Mouse (Mus musculus): ENCODE measurements at regions not wholly inside any gene's neighbourhood (a gene's known extent, or its start where the extent isn't known, plus 50 kb on each side); places are given as distances from the start of the nearest gene placed in this dataset.

DNA sequence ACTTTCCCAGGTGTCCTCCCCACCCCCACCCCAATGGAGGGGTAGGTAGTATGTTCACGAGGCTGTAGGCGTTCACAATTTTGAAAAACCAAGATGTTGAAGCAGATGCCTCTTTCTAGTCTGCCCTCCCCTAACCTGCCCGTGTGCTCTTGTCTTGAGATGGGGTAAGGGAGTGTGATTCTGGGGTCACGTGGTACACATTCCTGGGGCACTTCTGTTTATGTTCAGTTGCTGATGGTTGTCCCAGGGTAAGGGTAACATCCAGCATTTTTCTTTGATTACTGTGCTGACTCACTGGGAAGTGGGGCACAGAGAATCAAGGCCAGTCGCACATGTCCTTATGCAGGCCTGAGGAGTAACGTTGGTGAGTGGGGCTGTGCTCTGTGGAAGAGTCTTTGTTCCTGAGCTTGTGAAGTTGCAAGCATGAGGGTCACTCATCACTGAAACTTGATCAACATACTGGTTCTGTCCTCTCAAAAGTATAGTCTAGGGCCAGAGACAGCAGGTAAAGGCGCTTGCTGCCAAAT lies 110.3 kb downstream of the Evx1 start:
- no peaks in the 10 kb centered on the region for H3K36me3 ChIP-seq (ENCODE audit: control insufficient read depth, insufficient read depth, low read length)
- ATAC-seq (no peak), DNase-seq (ENCODE audit: low spot score) (no peak)
- H3K27ac ChIP-seq (ENCODE audit: low read depth, low read length), result no peak overlapping the region
- H3K4me2 ChIP-seq (ENCODE audit: low read length), result no peak overlapping the region
- H3K27me3 ChIP-seq (replicated peaks; ENCODE audit: control insufficient read depth, insufficient read depth, low read length), result no peaks in the 10 kb centered on the region
- H3K4me1 ChIP-seq (ENCODE audit: control insufficient read depth, insufficient read depth, low read length), result no peaks in the 10 kb centered on the region
- WGBS, result 91% methylated on average over 7 of the region's 7 CpGs
- no peak overlapping the region for H3K4me3 ChIP-seq (ENCODE audit: low read depth, low read length)
- H3K9ac ChIP-seq (ENCODE audit: low read length), result no peak overlapping the region
- no peaks in the 10 kb centered on the region for H3K9me3 ChIP-seq (replicated peaks; ENCODE audit: control insufficient read depth, low read length)

DNA sequence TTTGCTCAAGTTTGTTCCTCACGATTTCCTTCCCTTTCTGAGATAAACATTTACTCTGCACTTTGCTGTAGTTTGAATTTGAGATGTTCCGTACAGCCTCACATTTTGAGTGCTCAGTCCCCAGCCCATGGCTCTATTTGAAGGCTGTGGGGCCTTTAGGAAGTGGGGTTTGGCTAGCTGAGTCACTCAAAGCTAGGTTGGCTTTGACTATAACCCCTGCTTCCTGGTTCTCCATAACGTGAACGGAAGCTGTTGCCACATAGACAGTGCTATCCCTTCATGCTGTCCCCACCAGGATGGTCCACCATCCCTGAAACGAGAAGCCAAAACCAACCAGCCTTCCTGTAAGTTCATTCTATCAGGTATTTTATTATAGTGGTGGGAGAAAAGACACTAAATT lies 111.1 kb downstream of the Evx1 start:
- no peaks in the 10 kb centered on the region for H3K36me3 ChIP-seq (ENCODE audit: control insufficient read depth, insufficient read depth, low read length)
- no peak overlapping the region for H3K4me3 ChIP-seq (ENCODE audit: low read depth, low read length)
- DNase-seq (ENCODE audit: low spot score) (no peak), ATAC-seq (no peak)
- no peak overlapping the region for H3K27ac ChIP-seq (ENCODE audit: low read depth, low read length)
- no peak overlapping the region for H3K9ac ChIP-seq (ENCODE audit: low read length)
- WGBS, result 89% methylated on average over 5 of the region's 5 CpGs
- H3K4me2 ChIP-seq (ENCODE audit: low read length), result no peak overlapping the region
- H3K9me3 ChIP-seq (replicated peaks; ENCODE audit: control insufficient read depth, low read length), result no peaks in the 10 kb centered on the region
- no peaks in the 10 kb centered on the region for H3K27me3 ChIP-seq (replicated peaks; ENCODE audit: control insufficient read depth, insufficient read depth, low read length)
- H3K4me1 ChIP-seq (ENCODE audit: control insufficient read depth, insufficient read depth, low read length), result no peaks in the 10 kb centered on the region

DNA sequence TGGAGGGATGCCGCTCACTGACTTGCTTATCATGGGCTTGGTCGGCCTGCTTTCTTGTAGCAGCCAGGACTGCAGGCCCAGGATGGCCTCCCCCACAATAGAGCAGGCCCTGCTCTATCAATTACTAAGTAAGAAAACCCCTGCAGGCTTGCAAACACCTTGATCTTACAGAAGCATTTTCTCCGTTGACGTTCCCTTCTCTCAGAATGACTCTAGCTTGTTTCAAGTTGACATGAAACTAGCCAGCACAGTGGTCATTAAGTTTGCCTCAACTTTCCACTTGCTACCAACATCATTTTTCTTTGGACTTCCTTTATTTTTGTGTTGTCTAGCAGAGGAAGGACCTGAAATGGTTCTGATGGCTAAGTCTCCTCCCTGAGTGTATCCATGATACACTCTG lies 111.8 kb downstream of the Evx1 start:
- Histone ChIP-seq H3K4me1 (ENCODE audit: control insufficient read depth, insufficient read depth, low read length) (no peaks in the 10 kb centered on the region), H3K4me3 (ENCODE audit: low read depth, low read length) (no peak overlapping the region), H3K27me3 (replicated peaks; ENCODE audit: control insufficient read depth, insufficient read depth, low read length) (no peaks in the 10 kb centered on the region), H3K9ac (ENCODE audit: low read length) (no peak overlapping the region), H3K9me3 (replicated peaks; ENCODE audit: control insufficient read depth, low read length) (no peaks in the 10 kb centered on the region), H3K36me3 (ENCODE audit: control insufficient read depth, insufficient read depth, low read length) (no peaks in the 10 kb centered on the region), H3K4me2 (ENCODE audit: low read length) (no peak overlapping the region), H3K27ac (ENCODE audit: low read depth, low read length) (no peak overlapping the region)
- 97% methylated on average over 4 of the region's 4 CpGs for WGBS
- no peak for ATAC-seq
- DNase-seq (ENCODE audit: low spot score), result no peak

DNA sequence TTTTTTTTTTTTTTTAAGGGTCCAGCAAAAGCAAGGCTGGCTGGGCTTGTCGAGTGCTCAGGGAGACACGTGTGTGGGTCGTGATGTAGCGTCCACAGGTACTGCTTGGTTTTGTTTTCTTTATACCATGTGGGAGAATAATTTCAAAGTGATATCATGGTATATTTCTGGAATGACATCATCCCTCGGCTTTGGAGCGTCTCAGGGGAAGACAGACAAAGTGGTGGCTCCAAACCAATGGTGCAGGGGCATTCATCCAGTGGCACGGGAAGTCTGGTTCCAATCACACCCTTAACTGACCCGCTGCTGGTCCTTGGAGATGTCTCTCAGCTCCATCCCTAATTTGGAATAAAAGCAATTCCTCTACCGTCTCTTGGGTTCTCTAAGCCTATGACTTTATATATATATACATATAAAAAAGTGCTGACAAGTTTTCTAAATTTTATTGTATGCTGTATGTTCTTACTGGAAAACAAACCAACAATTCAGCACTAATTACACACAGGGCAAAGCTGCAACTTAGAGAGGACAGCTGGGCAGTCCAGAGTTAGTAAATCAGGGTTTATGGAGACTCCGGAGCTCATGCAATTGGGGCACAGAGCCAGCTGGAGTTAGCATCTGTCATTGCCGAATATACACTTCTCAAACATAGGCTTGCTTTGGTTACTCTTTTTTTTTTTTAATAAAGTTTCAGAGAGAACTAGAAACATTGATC lies 115.3 kb downstream of the Evx1 start:
- no peaks in the 10 kb centered on the region for H3K9me3 ChIP-seq (replicated peaks; ENCODE audit: control insufficient read depth, low read length)
- H3K9ac ChIP-seq (ENCODE audit: low read length), result no peak overlapping the region
- 79% methylated on average over 11 of the region's 11 CpGs for WGBS
- no peaks in the 10 kb centered on the region for H3K27me3 ChIP-seq (replicated peaks; ENCODE audit: control insufficient read depth, insufficient read depth, low read length)
- no peaks in the 10 kb centered on the region for H3K36me3 ChIP-seq (ENCODE audit: control insufficient read depth, insufficient read depth, low read length)
- H3K4me3 ChIP-seq (ENCODE audit: low read depth, low read length), result no peak overlapping the region
- H3K4me1 ChIP-seq (ENCODE audit: control insufficient read depth, insufficient read depth, low read length), result no peaks in the 10 kb centered on the region
- H3K4me2 ChIP-seq (ENCODE audit: low read length), result no peak overlapping the region
- ATAC-seq (no peak), DNase-seq (ENCODE audit: low spot score) (no peak)
- H3K27ac ChIP-seq (ENCODE audit: low read depth, low read length), result no peak overlapping the region

DNA sequence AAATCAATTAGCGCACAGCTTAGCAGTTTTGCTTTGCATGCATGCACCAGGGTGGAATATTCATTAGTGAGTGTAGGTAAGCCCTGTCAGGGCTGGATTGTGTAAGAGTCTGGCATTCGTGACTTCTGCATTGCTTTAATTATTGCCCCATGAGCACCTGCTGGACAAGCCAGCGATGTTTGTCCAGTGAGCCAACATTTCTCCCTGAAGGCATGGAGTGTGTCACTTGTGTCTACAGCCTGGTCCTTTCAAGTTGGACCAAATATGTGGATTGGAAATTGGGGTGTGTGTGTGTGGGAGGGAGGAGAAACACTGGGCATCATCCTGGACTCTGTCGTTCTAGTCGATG lies 115.9 kb downstream of the Evx1 start:
- no peak overlapping the region for H3K4me3 ChIP-seq (ENCODE audit: low read depth, low read length)
- H3K9ac ChIP-seq (ENCODE audit: low read length), result no peak overlapping the region
- H3K9me3 ChIP-seq (replicated peaks; ENCODE audit: control insufficient read depth, low read length), result no peaks in the 10 kb centered on the region
- no peak overlapping the region for H3K4me2 ChIP-seq (ENCODE audit: low read length)
- no peaks in the 10 kb centered on the region for H3K27me3 ChIP-seq (replicated peaks; ENCODE audit: control insufficient read depth, insufficient read depth, low read length)
- no peaks in the 10 kb centered on the region for H3K36me3 ChIP-seq (ENCODE audit: control insufficient read depth, insufficient read depth, low read length)
- H3K27ac ChIP-seq (ENCODE audit: low read depth, low read length), result no peak overlapping the region
- no peaks in the 10 kb centered on the region for H3K4me1 ChIP-seq (ENCODE audit: control insufficient read depth, insufficient read depth, low read length)
- ATAC-seq, result no peak
- no peak for DNase-seq (ENCODE audit: low spot score)
- WGBS, result 86% methylated on average over 5 of the region's 5 CpGs

DNA sequence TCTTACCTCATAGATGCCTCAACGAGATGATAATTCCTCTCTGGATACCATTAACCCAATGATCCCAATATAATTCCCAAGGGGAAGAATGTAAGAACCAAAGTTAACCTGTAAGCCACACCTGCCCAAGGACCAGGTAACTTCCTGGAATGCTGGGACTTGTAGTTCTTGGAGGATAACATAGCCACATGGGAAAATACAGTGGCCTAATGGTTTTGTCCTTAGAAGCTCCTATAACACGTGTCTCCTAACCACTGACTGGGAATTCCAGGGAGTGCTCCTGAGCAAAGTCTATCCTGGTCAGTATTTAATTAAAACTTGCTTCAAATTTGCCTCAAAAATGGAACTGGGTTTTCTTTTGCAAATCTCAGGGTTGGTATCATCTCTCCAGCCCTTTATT lies 119.9 kb downstream of the Evx1 start:
- H3K9ac ChIP-seq (ENCODE audit: low read length), result no peak overlapping the region
- H3K4me2 ChIP-seq (ENCODE audit: low read length), result no peak overlapping the region
- H3K4me3 ChIP-seq (ENCODE audit: low read depth, low read length), result no peak overlapping the region
- H3K9me3 ChIP-seq (replicated peaks; ENCODE audit: control insufficient read depth, low read length), result no peaks in the 10 kb centered on the region
- H3K4me1 ChIP-seq (ENCODE audit: control insufficient read depth, insufficient read depth, low read length), result no peaks in the 10 kb centered on the region
- ATAC-seq (no peak), DNase-seq (ENCODE audit: low spot score) (no peak)
- no peaks in the 10 kb centered on the region for H3K27me3 ChIP-seq (replicated peaks; ENCODE audit: control insufficient read depth, insufficient read depth, low read length)
- no peak overlapping the region for H3K27ac ChIP-seq (ENCODE audit: low read depth, low read length)
- 81% methylated on average over 2 of the region's 2 CpGs for WGBS
- no peaks in the 10 kb centered on the region for H3K36me3 ChIP-seq (ENCODE audit: control insufficient read depth, insufficient read depth, low read length)

DNA sequence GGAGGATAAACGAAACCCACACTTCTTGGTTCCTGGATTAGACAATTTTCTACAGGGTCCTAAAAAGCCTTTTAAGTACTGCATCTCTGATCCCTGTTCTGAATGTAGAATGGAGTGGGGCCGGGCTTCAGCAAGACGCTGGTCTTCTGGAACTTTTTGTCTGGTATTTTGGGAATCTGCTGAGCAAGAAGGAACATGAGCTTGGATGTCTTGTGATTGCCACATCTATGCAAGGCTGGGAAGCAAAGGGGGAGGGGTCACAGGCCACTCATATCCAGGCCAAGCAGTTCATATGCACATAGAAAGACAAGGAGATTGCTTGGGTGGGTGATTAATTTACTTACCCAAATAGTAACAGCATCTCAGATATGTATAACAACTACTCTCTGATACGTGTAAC lies 121.5 kb downstream of the Evx1 start:
- H3K4me3 ChIP-seq (ENCODE audit: low read depth, low read length), result no peak overlapping the region
- no peaks in the 10 kb centered on the region for H3K36me3 ChIP-seq (ENCODE audit: control insufficient read depth, insufficient read depth, low read length)
- DNase-seq (ENCODE audit: low spot score) (no peak), ATAC-seq (no peak)
- no peak overlapping the region for H3K9ac ChIP-seq (ENCODE audit: low read length)
- no peaks in the 10 kb centered on the region for H3K27me3 ChIP-seq (replicated peaks; ENCODE audit: control insufficient read depth, insufficient read depth, low read length)
- no peaks in the 10 kb centered on the region for H3K4me1 ChIP-seq (ENCODE audit: control insufficient read depth, insufficient read depth, low read length)
- WGBS, result 86% methylated on average over 4 of the region's 4 CpGs
- no peak overlapping the region for H3K27ac ChIP-seq (ENCODE audit: low read depth, low read length)
- H3K4me2 ChIP-seq (ENCODE audit: low read length), result no peak overlapping the region
- no peaks in the 10 kb centered on the region for H3K9me3 ChIP-seq (replicated peaks; ENCODE audit: control insufficient read depth, low read length)

DNA sequence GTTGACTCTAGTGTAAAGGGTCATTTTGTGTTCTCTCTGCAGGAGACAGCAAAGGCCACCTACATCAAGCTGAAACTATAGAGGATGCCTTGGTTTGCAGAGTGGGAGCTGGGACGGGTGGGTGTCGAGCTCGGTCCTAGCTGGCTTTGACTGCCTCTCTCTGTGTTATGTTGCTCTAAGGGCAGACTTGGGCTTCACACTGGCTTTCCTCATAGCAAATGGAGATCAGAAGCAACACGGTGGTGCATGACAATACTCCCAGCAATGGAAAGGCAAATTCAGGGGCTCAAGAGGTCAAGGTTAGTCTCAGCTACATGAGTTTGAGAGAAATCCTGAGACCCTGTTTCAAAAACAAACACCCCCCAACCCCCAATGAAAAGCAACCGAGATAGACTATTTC lies 122.1 kb downstream of the Evx1 start:
- Histone ChIP-seq H3K27me3 (replicated peaks; ENCODE audit: control insufficient read depth, insufficient read depth, low read length) (no peaks in the 10 kb centered on the region), H3K4me3 (ENCODE audit: low read depth, low read length) (no peak overlapping the region), H3K9ac (ENCODE audit: low read length) (no peak overlapping the region), H3K27ac (ENCODE audit: low read depth, low read length) (no peak overlapping the region), H3K36me3 (ENCODE audit: control insufficient read depth, insufficient read depth, low read length) (no peaks in the 10 kb centered on the region), H3K9me3 (replicated peaks; ENCODE audit: control insufficient read depth, low read length) (no peaks in the 10 kb centered on the region), H3K4me2 (ENCODE audit: low read length) (no peak overlapping the region), H3K4me1 (ENCODE audit: control insufficient read depth, insufficient read depth, low read length) (no peaks in the 10 kb centered on the region)
- WGBS, result 81% methylated on average over 5 of the region's 5 CpGs
- DNase-seq (ENCODE audit: low spot score) (no peak), ATAC-seq (no peak)

DNA sequence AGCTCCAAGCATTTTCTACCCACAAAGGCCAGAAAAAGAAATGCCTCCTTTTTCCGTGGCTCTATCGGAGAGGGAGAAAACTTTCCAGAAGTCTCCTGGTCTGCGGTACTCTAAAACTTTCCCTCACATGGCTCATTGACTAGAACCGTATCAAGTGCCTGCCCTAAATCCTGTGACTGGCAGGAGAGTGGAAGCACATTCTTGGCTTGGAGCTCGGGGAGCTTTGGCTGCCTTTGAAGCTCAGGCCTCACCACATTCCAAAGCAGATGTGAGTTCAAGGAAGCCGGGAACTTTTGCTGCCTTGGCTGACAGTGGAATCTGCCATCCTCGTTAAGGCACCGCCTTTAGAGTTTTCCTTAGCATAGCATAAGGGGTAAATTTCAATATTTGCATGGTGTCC lies 125.1 kb downstream of the Evx1 start:
- DNase-seq (ENCODE audit: low spot score), result no peak
- 50% methylated on average over 8 of the region's 8 CpGs for whole genome bisulfite sequencing
- no peaks in the 10 kb centered on the region for H3K36me3 ChIP-seq (ENCODE audit: control insufficient read depth, insufficient read depth, low read length)

More for the DNA sequence above, 125.1 kb downstream of the Evx1 start:
- no peaks in the 10 kb centered on the region for H3K9me3 ChIP-seq (replicated peaks; ENCODE audit: control insufficient read depth, low read length)
- peaks cover 5% of the 10 kb centered on the region for H3K4me1 ChIP-seq (ENCODE audit: control insufficient read depth, insufficient read depth, low read length)
- no peak overlapping the region for H3K4me3 ChIP-seq (ENCODE audit: low read depth, low read length)
- ATAC-seq, result no peak
- H3K27ac ChIP-seq (ENCODE audit: low read depth, low read length), result no peak overlapping the region
- no peaks in the 10 kb centered on the region for H3K27me3 ChIP-seq (replicated peaks; ENCODE audit: control insufficient read depth, insufficient read depth, low read length)
- no peak overlapping the region for H3K9ac ChIP-seq (ENCODE audit: low read length)
- no peak overlapping the region for H3K4me2 ChIP-seq (ENCODE audit: low read length)
